Mouse (Mus musculus): ENCODE measurements around the gene Vamp3.

GRCm38 (mm10) chr4:151097104-151097438 is 39.3 kb upstream of the Vamp3 start:
- TF ChIP-seq CTCF (IDR thresholded peaks at IDR 0.05) (no peak), EP300 (IDR thresholded peaks at IDR 0.05) (no peak)
